20 mouse cellular contexts compared by ENCODE assay signal in the genomic region with DNA sequence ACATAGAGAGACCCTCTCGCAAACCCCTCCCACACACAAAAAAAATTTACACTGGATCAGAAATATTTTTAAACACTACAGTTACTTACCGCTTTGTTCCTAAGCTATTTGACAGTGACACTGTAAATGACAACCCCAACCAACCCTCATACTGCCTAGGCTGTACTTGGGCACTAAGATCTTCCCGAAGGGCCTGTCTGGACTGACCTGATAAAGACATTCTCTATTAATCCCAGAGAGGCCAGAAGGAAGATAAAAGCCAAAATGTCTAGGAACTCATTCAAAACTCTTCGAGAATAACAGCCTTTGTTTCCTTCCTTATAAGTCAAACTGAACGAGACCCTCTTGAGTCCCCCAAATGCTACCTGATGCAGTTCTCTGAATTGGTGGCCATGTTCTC. TPM values are rescaled to one million over a fixed set of nuclear protein-coding genes. Genes with fewer than 3 reads are reported as not detected.
DNase-seq lines count a peak whose midpoint lies in the region; ATAC-seq and TF ChIP-seq lines count a peak whose summit lies in the region.
"Had no signal": no experiment of that assay in that cellular context is flagged by ENCODE, and none has a peak within 500 bp of the region (broad histone marks: within the 10 kb centered on the region; RNA-seq: fewer than 3 reads in every experiment).

No protein-coding gene starts in this region.

- intact Hi-C loops in left cerebral cortex, adult 2 months (cut with DNase I) = no loop called here

- H3K4me1 ChIP-seq in liver, embryonic 12.5 days = peaks cover 38% of the 10 kb centered on the region
- peaks cover 18% of the 10 kb centered on the region for H3K4me1 ChIP-seq in liver, embryonic 16.5 days (ENCODE audit: control insufficient read depth, low read depth, low read length)
- H3K4me1 ChIP-seq: embryonic facial prominence, embryonic 12.5 days; forebrain, embryonic 13.5 days; hindbrain, embryonic 10.5 days had no signal

- no peak overlapping the region for H3K4me3 ChIP-seq in liver, embryonic 12.5 days
- H3K4me3 ChIP-seq in liver, embryonic 16.5 days (ENCODE audit: low read depth, low read length) = no peak overlapping the region
- H3K4me3 ChIP-seq in layer of hippocampus, adult 2 months = no peak overlapping the region
- no peak overlapping the region for H3K4me3 ChIP-seq in left cerebral cortex, adult 2 months
- H3K4me3 ChIP-seq: embryonic facial prominence, embryonic 12.5 days; forebrain, embryonic 13.5 days; gastrocnemius, adult 2 months; heart, embryonic 12.5 days; hindbrain, embryonic 10.5 days had no signal

- H3K9me3 ChIP-seq in liver, embryonic 12.5 days (replicated peaks) = no peaks in the 10 kb centered on the region
- H3K9me3 ChIP-seq in liver, embryonic 16.5 days (replicated peaks; ENCODE audit: control insufficient read depth, low read length) = no peaks in the 10 kb centered on the region
- H3K9me3 ChIP-seq: embryonic facial prominence, embryonic 12.5 days; forebrain, embryonic 13.5 days; heart, embryonic 12.5 days; hindbrain, embryonic 10.5 days had no signal

- 0 out of 2 replicates have a peak, but pooled peaks cover 4% of the 10 kb centered on the region for H3K27me3 ChIP-seq in liver, embryonic 12.5 days (replicated peaks)
- H3K27me3 ChIP-seq in liver, embryonic 16.5 days (ENCODE audit: control insufficient read depth, insufficient read depth, low read depth, low read length) = no peaks in the 10 kb centered on the region
- H3K27me3 ChIP-seq: CH12.LX; embryonic facial prominence, embryonic 12.5 days; forebrain, embryonic 13.5 days; heart, embryonic 12.5 days had no signal

- peaks cover 16% of the 10 kb centered on the region; the same call in 1 of the 2 replicates for H3K36me3 ChIP-seq in liver, embryonic 12.5 days
- no peaks in the 10 kb centered on the region for H3K36me3 ChIP-seq in liver, embryonic 16.5 days (ENCODE audit: control insufficient read depth, insufficient read depth)

- 39% methylated on average over 5 of the region's 5 CpGs for WGBS in liver, embryonic 12.5 days (ENCODE audit: insufficient replicate concordance)
- WGBS in liver, embryonic 16.5 days (ENCODE audit: insufficient replicate concordance) = 37% methylated on average over 5 of the region's 5 CpGs

- DNase-seq in c-Kit-positive CD71-positive TER-119-negative erythroid progenitor cells, embryonic 14.5 days (ENCODE audit: low read depth) = peak; percentile 46
- no peak for DNase-seq in urinary bladder, postnatal 14 days (ENCODE audit: low spot score)
- no peak for DNase-seq in layer of hippocampus, adult 2 months (ENCODE audit: low spot score in 2 of 2)
- no peak for DNase-seq in left cerebral cortex, adult 2 months (ENCODE audit: extremely low spot score in 1 of 2, low spot score in 2 of 2)
- DNase-seq: adrenal gland, adult 2 months; adrenal gland, postnatal 25 days; cerebellum, adult 11 months; cerebellum, adult 8-10 months; cerebellum, postnatal 25 days; gastrocnemius, adult 2 months; gastrocnemius, postnatal 25 days had no signal

- H3K27ac ChIP-seq in liver, embryonic 12.5 days = peak overlapping the region; percentile 53; the same call in 1 of the 2 replicates
- no peak overlapping the region for H3K27ac ChIP-seq in liver, embryonic 16.5 days (ENCODE audit: low read length)
- no peak overlapping the region for H3K27ac ChIP-seq in layer of hippocampus, adult 2 months
- no peak overlapping the region for H3K27ac ChIP-seq in left cerebral cortex, adult 2 months
- H3K27ac ChIP-seq: embryonic facial prominence, embryonic 12.5 days; forebrain, embryonic 13.5 days; gastrocnemius, adult 2 months; hindbrain, embryonic 10.5 days; hindbrain, embryonic 14.5 days had no signal

- TF ChIP-seq CTCF in layer of hippocampus, adult 2 months (conservative IDR thresholded peaks at IDR 0.05) = no peak
- TF ChIP-seq CTCF in left cerebral cortex, adult 2 months (IDR thresholded peaks at IDR 0.05) = no peak

- peak; percentile 89 for ATAC-seq in liver, embryonic 12.5 days
- ATAC-seq in liver, embryonic 16.5 days (ENCODE audit: low read depth) = peak; percentile 83
- ATAC-seq: forebrain, embryonic 13.5 days had no signal

- H3K9ac ChIP-seq in liver, embryonic 12.5 days = no peak overlapping the region
- no peak overlapping the region for H3K9ac ChIP-seq in liver, embryonic 16.5 days (ENCODE audit: low read depth, low read length)
- H3K9ac ChIP-seq: embryonic facial prominence, embryonic 12.5 days; forebrain, embryonic 13.5 days; heart, embryonic 12.5 days; hindbrain, embryonic 14.5 days had no signal

- H3K4me2 ChIP-seq in liver, embryonic 12.5 days = peak overlapping the region; percentile 30
- H3K4me2 ChIP-seq in liver, embryonic 16.5 days (ENCODE audit: low read depth, low read length) = peak overlapping the region; percentile 7; the same call in 1 of the 2 replicates
- H3K4me2 ChIP-seq: embryonic facial prominence, embryonic 12.5 days; forebrain, embryonic 13.5 days; heart, embryonic 12.5 days; hindbrain, embryonic 14.5 days had no signal

RNA-seq across cellular contexts. Expression of gene Cyb561, which starts 31.9 kb away (rescaled TPM):
- polyA plus RNA-seq in liver, embryonic 12.5 days (2016; fragmentation: Nextera tagmentation; extraction: Ambion mirVana) = 1.9 TPM in 2 replicates
- 0.79 and 1.1 TPM in 2 replicates for polyA plus RNA-seq in liver, embryonic 16.5 days (2015; fragmentation: Nextera tagmentation; extraction: Ambion mirVana)
- total RNA-seq in layer of hippocampus, adult 2 months (2021) = 10 to 100 TPM; 47.3 to 49.6 TPM
- total RNA-seq in left cerebral cortex, adult 2 months (2021) = 10 to 100 TPM; 87.9 to 92.8 TPM

RNA-seq across cellular contexts. Expression of gene Ace, which starts 46.5 kb away (rescaled TPM):
- polyA plus RNA-seq in liver, embryonic 12.5 days (2016; fragmentation: Nextera tagmentation; extraction: Ambion mirVana) = 0.07 TPM in 2 replicates
- 0.06 and 0.24 TPM in 2 replicates for polyA plus RNA-seq in liver, embryonic 16.5 days (2015; fragmentation: Nextera tagmentation; extraction: Ambion mirVana)
- 1 to 10 TPM; 6.4 to 6.8 TPM for total RNA-seq in layer of hippocampus, adult 2 months (2021)
- 10 to 100 TPM in 1 of 2 experiments, 1 to 10 TPM in 1; 9.1 to 13.0 TPM for total RNA-seq in left cerebral cortex, adult 2 months (2021)
- total RNA-seq: granulocyte monocyte progenitor cell, adult 5-6 weeks had no signal
